Mouse (Mus musculus) monocyte, adult 2 months (primary cell): ENCODE measurements at regions not wholly inside any gene's neighbourhood (a gene's known extent, or its start where the extent isn't known, plus 50 kb on each side); places are given as distances from the start of the nearest gene placed in this dataset.

Experiments used
- DNase-seq, 2 experiments: peaks; one replicate each; pipeline ENCODE4 v3.0.0; 2022; ENCODE audit warnings: low spot score in 2 of 2, low read depth in 1 of 2

DNA sequence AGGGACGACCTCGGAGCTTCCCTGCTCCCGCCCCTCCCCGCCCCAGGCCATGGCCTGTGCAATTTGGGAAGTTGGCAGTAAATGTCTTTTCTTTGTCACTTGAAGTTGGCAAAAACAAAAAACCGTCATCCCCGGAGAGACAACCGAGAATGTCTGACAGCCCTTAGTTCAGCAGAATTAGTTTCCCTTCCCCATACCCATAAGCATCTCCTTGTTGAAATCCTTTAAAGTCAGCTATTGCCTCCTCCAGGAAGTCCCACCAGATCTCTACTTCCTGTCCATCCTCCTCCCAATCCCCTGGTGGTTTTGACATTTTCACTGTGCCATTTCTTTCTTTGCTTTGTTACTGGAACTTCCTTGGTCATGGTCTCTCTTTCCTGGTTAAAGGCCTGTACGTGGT is 54.8 kb downstream of the Foxb1 start:
- DNase-seq, result no peak

DNA sequence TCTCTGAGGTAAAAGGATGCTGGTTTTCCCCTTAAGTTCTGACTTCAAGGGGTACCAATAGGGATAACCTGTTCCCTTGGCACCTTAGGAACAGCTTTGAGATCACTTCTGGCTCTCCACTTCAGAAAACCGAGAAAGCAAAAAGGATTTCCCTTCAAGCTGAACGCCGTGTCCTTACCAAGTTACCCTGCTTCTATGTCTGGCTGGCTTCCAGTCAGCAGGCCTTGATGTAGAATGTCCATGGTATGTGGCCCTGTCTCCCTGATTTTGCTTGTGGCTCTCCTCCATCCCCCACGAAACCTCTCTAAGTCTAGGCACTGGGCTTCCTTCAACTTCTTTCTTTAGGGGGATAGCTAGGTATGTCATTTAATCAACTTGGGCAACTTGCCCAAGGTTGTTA is 55.7 kb downstream of the Foxb1 start:
- DNase-seq, result no peak

DNA sequence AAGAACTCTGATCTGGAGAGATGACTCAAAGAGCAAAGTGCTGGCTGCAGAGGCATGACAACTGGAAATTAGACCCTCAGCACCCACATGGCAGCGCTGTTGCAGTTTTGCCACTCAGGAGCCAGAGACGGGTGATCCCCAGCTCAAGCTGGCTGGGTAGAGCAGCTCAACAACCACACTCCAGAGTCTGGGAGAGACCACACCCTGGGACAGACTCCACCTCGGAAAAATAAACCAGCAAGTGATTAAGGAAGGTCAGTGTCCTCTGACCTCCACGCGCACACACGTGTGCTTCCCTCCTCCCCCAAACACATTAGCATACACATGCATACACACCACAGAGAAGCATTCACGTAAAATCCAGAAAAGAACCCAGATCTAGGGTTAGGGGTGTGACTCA is 57.0 kb downstream of the Foxb1 start:
- DNase-seq, result no peak

DNA sequence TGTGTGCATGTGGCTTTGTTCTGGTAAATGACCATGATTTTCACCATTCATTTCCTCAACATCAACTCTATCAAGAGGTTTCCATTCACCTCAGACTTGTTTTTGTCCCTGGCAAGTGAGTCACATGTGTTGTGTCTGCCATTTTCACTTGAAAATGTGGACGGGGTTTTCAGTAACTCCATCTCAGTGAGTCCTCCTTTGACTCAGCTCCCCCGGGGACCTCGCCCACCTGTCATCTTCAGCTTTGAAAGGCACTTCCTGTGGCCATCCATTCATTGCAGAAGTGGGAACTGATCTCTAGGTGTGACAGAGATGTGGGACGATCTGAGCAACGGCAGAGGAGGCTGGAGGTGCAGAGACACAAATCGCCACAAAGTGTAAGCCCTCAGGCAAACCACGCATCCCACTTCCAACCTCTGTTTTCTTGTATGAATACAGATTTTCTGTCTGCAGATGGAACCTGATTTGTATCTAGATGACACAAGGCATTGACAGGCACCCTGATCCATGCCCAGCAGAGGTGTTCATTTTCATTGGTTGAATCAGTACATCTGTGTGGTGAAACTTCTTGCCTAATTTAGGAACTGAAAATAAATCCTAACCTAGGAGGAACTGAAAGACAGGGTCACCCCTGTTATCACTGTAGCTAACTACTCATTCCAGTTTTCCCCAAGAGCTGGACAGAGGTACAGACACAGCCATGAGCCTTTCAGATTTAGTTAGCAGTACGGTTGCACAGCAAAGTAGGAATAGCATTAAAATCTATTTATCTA is 58.4 kb downstream of the Foxb1 start:
- no peak for DNase-seq

DNA sequence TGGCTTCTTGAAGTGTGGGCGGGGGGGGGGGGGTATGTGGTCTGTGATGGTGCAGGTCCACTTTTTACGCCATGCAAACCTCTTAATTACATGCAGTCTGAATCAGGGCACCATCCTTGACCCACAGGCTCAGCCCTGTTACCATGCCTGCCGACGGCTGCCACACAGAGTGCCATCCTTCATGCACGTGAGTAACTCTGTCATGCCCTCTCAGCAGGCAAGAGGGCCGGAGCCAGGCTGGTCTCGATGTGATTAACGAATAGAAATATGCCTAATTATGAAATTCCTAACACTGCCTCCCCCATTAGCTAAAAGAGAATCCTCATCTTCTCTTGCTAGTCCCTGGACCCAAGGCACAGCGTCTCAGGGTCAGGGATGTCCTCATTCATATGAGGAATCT is 60.0 kb downstream of the Foxb1 start:
- no peak for DNase-seq

DNA sequence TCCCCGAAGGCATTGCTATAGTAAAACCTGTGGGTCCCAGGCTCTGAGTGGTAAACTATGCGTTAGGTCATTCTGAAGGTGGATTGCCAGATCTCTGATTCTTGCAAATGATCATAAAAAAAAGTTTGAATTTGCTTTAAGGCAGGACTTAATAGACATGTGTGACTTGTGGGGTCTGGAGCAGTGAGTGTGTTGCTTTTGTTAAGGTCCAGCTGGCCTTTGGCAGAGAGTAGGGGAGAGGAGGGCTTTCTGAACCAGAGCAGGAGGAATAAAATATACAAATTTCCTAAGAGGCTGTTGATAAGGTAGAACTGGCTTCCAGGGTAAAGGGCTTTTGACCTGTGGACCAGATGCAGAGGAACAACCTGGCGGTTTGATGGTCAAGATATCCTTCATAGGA is 69.0 kb downstream of the Foxb1 start:
- no peak for DNase-seq

DNA sequence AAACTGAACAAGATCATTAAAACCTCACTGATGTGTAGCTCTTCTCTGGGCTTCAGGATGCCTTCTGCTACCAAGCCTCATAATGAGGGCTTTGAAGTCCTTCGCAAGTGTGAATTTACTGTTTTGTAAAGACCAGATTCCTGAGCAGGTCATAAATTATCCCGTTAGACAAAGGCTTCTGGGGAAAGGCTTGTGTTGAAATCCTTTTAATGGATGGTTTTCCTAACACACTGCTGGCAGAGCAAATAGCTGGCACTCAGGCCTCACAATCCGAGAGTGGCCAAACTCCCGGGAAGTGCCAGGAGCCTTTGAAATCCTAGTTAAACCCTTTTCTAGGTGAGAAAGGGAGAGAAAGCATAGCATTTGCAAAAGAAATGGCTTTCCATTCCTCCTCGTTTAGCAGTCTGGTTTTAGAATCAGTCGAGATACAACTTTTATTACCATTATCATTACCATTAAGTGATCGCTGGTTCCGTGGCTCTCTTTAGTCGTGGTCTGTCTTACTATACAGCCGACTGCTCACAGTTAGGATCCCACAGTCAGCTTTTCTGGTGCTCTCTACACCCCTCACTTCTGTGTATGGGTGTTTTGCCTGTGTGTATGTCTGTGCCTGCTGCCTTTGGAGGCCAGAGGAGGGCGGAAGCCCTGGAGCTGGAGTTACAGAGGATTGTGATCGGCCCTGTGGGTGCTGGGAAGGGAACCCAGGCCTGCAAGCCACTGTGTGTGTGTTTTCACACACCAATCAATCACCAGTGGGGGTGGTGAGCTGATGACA is 73.2 kb downstream of the Foxb1 start:
- no peak for DNase-seq

DNA sequence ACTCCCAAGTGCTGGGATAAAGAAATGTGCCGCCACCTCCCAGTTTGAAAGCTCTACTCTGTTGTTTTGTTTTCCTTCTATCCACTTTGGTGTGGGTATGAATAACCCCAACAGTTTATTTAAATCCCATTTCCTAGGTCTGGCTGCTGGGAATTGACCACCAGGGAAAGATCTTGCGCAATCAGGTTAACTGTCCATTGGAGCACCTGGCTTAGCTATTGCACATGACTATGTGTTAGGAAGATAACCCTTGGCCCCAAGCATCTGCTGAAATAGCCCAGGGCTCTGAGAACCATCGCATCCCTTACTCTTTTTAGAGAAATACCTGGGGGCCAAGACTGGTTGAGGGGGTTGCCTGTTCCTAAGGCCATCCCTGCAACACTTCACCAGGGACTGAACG is 74.0 kb downstream of the Foxb1 start:
- no peak for DNase-seq

DNA sequence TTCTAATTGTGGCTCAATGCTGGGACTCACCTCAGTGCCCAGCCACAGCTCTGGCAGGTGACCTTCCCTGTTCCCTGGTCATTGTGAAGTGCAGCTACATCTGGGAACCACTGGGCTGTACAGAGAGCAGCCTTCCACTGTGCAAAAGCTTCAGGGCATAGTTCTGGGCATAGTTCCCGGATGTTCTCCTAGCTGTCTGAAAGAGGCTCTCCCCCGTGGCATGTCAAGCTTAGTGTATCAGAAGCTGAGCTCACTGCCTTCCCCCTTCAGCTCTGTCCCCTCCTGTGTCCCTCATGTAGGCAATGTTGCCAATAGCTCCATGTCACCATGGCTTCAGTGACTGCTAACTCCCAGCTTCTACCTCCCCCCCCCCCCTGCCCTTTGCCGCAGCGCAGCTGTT is 75.1 kb downstream of the Foxb1 start:
- no peak for DNase-seq

DNA sequence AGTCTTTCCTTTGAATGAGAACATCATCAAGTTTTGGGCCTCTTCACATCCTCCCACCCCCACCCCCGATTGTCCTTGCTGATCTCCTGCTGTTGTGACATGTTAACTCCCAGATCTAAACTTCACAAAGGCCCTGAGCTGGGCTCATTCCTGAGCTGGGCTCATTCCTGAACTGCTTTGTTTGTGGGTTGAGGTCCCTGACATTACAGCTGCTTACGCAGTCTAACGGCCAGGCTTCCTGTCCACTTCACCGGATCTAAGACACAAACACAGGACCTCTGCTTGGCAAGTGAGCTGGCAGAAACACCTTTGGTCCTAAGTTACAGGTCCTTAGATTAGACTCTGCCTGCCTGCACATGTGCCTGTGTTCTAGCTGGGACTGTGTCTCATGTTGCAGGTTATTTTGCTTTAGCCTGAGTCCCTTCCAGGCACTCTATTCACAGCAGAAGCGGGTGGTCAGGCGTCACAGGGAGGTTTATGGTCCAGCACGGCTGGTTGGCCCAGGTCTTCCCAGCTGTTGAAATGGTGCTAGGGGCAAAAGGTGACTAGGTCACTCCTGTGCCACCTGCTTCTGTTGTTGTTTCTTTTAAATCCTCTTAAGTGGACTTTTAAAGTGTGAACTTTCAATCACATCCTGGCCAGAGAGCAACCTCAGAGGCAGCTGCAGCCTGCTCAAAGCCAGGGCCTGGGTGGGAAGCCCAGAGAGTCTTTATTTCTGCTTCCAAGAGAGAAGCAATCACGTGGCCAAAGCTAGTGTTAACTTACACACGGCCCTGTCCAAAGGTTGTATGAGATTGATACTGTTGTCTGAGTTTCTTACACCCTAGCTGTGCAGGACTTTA is 79.1 kb downstream of the Foxb1 start:
- DNase-seq, result no peak

DNA sequence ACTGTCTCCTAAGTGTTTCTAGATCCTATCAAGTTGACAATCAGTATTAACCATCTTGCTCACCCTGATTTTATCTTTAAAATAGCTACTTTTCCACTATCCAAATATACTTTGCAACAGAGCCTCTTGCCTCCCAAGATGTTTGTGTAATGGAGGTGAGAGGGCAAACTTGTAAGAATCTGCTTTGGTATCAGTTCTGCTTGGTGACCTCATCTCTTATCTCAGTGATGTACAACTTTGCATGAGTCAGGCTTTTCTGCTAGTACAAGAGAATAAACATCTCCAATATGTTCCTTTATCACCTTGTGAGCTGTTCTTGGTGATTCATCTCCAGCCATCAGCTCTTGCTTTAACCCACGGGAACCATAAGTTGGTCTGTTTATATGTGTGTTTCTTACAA is 82.1 kb downstream of the Foxb1 start:
- no peak for DNase-seq

DNA sequence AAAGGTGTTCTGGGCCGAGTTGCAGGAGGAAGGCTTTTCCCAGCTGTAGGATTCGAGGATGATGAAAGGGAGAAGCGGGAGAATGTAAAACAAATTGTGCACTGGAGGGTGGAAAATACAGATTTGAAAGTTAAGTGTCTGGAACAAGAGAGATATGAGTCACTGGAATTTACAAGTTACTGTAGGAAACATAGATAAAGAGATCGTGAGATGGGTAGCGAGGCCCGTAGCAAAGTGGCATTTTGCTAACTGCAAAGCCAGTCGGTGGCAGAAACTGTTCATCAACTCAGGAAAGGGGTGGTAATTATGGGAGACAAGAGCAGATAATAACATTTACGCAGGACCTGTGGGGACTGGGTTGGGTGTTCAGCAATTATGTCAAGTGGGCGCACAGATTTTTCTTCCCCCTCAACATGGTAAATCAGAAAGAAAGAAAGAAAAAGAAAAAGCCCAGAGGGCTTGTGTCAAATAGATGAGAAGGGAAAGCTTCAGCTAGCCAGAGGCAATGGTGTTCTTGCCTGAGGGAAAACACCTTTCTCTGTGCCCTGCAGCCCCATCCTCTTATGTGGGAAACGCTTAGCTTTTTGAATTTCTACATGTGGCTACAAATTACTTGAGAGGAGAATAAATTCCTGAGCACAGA is 87.2 kb downstream of the Foxb1 start:
- no peak for DNase-seq

DNA sequence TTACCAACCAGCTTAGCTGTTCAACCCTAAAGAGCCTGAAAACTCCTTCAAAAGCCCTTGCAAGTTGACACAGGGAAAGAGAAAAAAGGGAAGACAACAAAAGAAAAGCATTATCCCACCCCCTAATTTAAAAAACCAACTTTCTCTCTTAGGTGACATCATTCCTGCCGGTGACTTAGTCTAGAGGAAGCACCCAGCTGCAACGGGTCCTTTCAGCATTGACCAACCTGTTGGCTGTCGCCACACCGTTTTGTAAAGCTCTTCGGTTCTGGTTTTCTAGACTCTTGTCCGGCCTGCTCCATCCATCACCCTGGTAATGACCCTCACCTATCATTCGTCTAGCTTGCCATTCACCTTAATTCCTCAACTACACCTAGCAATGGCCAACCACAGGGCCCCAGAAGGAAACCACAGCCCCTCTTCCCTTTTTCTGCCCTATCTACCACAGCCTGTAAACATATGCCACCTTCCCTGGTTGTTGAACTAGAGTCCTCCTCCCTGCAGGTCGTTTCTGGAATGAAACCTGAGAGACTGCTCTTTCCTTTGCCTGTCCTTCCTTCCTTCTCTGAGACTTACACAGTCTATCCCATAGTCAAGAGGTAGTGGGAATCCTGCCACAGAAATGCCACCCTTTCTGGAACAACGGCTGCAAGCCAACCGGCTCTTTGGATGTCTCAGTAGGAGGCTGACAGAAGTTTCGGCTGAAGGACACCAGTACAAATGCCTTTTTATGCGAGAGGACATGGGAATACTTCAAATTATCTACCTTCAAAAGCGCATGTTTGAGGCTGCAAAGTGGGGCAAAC is 87.9 kb downstream of the Foxb1 start:
- DNase-seq, result no peak

DNA sequence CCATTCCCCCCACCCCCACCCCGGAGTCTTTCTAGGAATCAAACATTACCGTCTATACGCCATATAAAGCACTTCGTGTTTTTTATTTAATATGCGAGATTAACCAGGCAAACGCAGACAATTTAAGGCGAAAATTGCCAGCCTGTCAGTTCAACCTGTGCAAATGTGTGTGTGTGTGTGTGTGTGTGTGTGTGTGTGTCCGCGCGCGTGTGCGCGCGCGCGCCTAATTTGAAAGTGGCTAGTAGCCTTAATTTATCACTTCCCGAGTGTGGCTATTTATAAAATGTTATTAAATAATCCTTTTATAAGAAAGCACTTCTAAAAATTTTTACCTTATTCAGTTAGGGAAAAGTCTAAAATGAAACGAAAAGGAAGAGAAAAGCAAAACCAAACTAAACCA is 89.5 kb downstream of the Foxb1 start:
- DNase-seq, result no peak

DNA sequence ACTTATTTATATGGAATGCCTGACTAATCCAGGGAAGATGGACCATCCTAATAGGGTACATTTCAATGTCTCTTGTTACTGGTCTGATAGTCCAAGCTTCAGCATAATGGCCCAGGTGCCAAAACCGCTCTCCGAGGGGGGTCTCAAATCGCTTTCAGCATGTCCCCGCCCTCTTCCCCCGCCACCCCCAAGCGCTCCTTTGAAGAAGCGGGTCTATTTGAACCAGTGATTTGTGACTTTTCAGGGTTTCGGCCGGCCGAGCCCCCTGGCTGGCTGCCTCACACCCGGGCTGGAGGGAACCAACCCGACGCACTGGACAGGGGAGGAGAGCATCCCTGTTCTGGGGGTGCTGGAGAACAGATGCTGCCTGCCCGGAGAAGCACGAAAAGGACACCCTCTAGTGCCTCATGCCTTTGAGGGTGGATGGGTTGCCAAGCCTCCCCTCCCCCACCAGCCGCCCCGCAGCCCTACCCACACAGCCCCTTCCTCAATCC is 90.1 kb downstream of the Foxb1 start:
- DNase-seq, result no peak

DNA sequence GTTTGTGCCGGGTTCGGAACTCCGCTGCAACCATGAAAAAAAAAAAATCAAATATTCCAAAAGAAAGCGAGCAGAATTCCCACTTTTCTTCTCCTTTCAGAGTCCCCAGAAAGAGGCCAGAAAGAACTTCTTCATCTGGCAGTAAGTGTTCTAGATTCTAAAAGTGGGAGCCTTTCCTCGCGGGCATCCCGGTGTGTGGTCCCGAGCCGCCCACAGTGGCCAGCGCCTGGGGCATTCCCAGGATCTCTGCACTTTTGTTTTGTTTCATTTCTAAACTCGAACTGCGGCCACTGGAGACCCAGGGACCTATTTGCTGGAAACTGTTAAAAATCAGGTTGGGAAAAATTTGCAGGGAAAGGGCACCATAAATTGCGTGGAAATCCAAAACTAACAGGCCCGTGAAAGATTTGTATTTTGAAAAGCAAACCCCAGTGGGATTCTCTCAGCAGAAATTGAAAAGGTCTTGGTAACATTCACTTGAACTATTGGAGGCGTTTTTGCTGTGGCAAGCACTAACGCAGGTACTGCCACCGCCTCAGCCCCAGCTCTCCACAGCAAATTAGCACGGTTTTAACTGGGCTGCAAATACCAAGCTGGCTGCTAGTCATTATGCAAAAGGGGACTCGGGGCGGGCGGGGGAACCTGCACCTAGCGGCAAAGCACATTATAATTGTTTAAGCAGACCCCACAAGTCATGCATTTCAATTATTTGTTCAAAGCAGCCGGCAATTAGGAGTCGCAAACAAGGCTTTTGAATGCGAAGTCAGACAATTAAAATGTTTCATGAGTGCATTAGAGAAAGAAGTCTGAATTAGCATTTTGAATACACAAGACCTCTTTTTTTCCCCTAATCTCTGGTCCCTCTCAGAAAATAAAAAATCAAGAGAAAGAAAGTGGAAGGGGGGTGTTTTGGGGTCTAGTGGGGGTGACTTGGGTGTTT is 90.9 kb downstream of the Foxb1 start:
- DNase-seq, result no peak

DNA sequence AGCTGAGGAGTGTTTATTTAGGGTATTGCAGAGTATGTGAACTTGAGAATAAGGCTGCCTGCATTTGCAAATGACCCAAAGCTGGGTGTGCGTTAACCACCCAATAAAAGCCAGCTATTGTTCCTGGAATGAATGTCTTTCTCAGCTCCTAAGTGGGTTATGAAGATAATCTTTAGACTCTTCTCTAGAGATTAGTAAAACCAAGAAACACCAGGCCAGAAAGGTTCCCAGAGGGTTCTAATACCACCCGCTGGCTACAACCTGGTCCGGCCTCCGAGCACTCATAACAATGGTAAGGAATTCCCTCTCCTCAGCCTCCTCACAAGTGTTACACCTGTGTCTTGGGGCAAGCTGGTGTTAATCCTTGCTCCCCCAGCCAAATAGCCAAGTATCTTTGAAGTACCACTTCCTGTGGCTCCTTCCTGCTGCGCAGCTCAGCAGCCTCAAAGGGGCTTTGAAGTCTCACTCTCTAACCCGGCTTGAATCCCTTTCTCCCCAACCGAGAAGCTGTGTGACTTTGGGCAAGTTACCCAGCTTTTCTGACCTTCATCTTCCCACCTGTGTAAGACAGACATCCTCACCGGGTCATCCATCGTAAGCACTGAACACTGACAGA is 92.2 kb downstream of the Foxb1 start:
- DNase-seq, result no peak

DNA sequence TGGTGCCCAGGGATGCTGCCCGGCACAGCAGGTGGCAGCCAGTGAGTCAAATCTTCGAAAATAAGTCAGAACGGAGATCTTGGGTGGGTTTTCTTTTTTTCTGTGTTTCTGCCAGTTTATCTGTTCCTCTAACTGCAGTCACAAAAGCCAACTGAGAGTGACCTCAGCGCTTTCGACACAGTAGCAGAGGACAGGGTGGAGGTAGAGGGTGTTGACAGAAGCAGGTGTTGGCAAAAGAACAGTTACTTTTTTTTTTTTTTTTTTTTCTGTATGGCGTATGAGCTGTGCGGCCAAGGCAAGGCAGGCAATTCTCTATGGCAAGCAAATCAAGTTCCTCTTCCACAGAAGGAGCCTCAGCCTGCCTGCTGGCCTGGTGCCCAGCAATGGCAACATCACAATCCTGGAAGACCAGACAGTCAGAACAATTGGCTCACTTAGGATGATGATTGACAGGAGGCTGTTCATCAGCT is 93.6 kb downstream of the Foxb1 start:
- DNase-seq, result no peak

DNA sequence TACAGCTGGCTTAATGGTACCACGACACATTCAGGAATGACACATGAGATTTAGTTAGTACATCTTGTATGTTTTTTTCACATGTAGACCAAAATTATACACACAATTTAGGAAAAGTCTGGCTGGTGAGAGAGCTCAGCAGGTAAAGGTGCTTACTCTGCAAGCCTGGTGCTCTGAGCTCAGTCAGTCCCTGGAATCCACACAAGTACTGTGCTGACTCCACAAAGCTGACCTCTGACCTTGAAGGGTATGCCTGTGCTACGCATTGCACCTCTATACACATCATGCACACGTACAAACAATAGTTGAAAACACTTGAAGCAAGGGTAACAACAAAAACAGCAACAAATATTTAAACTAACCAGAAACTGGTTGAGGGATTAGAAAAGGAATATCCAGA is 96.5 kb downstream of the Foxb1 start:
- DNase-seq, result no peak
